Mouse (Mus musculus) MEL (cell line): Measurements from ENCODE around the gene Aarsd1. TPM values are rescaled to one million over a fixed set of nuclear protein-coding genes. Genes with fewer than 3 reads are reported as not detected.
A peak's percentile ranks its signal among the peaks of the same experiment; 100 is the strongest.

Experiments used
- DNase-seq: peaks from one replicate; pipeline ENCODE4 v3.0.0; 2011; ENCODE audit warnings: low read depth, low spot score
- H3K27ac ChIP-seq: 2 replicates; pipeline ENCODE4 v1.5.1; 2012; ENCODE audit warnings: low read depth, mild to moderate bottlenecking, control low read depth, low read length, moderate library complexity; ENCODE audit not compliant: control insufficient read depth
- H3K27me3 ChIP-seq, 2 experiments: fragments of 150-350 bp in 1 of 2; sonication (generic) in 1 of 2; 2 replicates each; pipeline ENCODE4 v1.6.1; 2012; ENCODE audit warnings: low read length in 2 of 2, mild to moderate bottlenecking in 2 of 2, improper control_type of control experiment in 1 of 2, moderate library complexity in 1 of 2; ENCODE audit not compliant: insufficient read depth in 2 of 2, control insufficient read depth in 1 of 2
- H3K36me3 ChIP-seq, 2 experiments: 2 replicates each; pipeline ENCODE4 v1.6.1; 2012 to 2014; ENCODE audit warnings: low read length in 2 of 2, improper control_type of control experiment in 1 of 2, inconsistent platforms in 1 of 2, mild to moderate bottlenecking in 1 of 2; ENCODE audit not compliant: insufficient read depth in 2 of 2, control insufficient read depth in 1 of 2
- H3K4me1 ChIP-seq, 2 experiments: fragments of 150-350 bp in 1 of 2; sonication (generic) in 1 of 2; 2 replicates each; pipeline ENCODE4 v1.6.1; 2012; ENCODE audit warnings: low read length in 2 of 2, improper control_type of control experiment in 1 of 2, mild to moderate bottlenecking in 1 of 2; ENCODE audit not compliant: insufficient read depth in 2 of 2, control insufficient read depth in 1 of 2
- H3K4me3 ChIP-seq, 2 experiments: fragments of 150-350 bp in 1 of 2; sonication (generic) in 1 of 2; 2 replicates each; pipeline ENCODE4 v1.5.1; 2012; ENCODE audit warnings: low read depth in 2 of 2, low read length in 2 of 2, mild to moderate bottlenecking in 2 of 2, moderate library complexity in 2 of 2, control low read depth in 1 of 2, improper control_type of control experiment in 1 of 2; ENCODE audit not compliant: control insufficient read depth in 1 of 2, insufficient read depth in 1 of 2
- H3K79me2 ChIP-seq: 2 replicates; pipeline ENCODE4 v1.6.1; 2012; ENCODE audit warnings: mild to moderate bottlenecking, low read length, moderate library complexity; ENCODE audit not compliant: control insufficient read depth, poor library complexity, insufficient read depth
- H3K9ac ChIP-seq: 2 replicates; pipeline ENCODE4 v1.6.1; 2012; ENCODE audit warnings: low read depth, mild to moderate bottlenecking, control low read depth, low read length, moderate library complexity; ENCODE audit not compliant: control insufficient read depth, poor library complexity, severe bottlenecking
- H3K9me3 ChIP-seq: fragments of 150-350 bp; sonication (generic); replicated peaks from 2 replicates; pipeline ENCODE4 v1.6.1; 2012; ENCODE audit warnings: mild to moderate bottlenecking, low read length, improper control_type of control experiment, moderate library complexity; ENCODE audit not compliant: insufficient read depth
- CHD1 ChIP-seq: IDR thresholded peaks from 2 replicates; pipeline ENCODE4 v1.6.1; 2012; ENCODE audit warnings: low read depth, mild to moderate bottlenecking, inconsistent platforms, low read length, improper control_type of control experiment
- CTCF ChIP-seq, 3 experiments: IDR thresholded peaks in 2 of 3; conservative IDR thresholded peaks in 1 of 3; 2 replicates each; pipeline ENCODE4 v1.5.1; 2011 to 2012; ENCODE audit warnings: low read length in 3 of 3, low read depth in 2 of 3, mild to moderate bottlenecking in 2 of 3, improper control_type of control experiment in 1 of 3, inconsistent platforms in 1 of 3, mixed read lengths in 1 of 3, moderate library complexity in 1 of 3; ENCODE audit not compliant: control insufficient read depth in 1 of 3, insufficient read depth in 1 of 3, poor library complexity in 1 of 3, severe bottlenecking in 1 of 3
- E2F4 ChIP-seq: IDR thresholded peaks from 2 replicates; pipeline ENCODE4 v1.6.1; 2011; ENCODE audit warnings: low read depth, low read length, improper control_type of control experiment, borderline replicate concordance
- ELF1 ChIP-seq: IDR thresholded peaks from 2 replicates; pipeline ENCODE4 v1.6.1; 2014; ENCODE audit warnings: low read depth, mild to moderate bottlenecking, inconsistent platforms, low read length, improper control_type of control experiment, moderate library complexity
- GATA1 ChIP-seq: IDR thresholded peaks from 2 replicates; pipeline ENCODE4 v1.6.1; 2011; ENCODE audit warnings: low read depth, low read length, improper control_type of control experiment
- MAFK ChIP-seq: IDR thresholded peaks from 2 replicates; pipeline ENCODE4 v1.6.1; 2011; ENCODE audit warnings: low read depth, mild to moderate bottlenecking, low read length, improper control_type of control experiment, borderline replicate concordance
- MAX ChIP-seq: IDR thresholded peaks from 2 replicates; pipeline ENCODE4 v1.6.1; 2011; ENCODE audit warnings: low read length, improper control_type of control experiment
- MEF2A ChIP-seq: IDR thresholded peaks from 2 replicates; pipeline ENCODE4 v1.6.1; 2014; ENCODE audit warnings: low read depth, mild to moderate bottlenecking, inconsistent platforms, low read length, improper control_type of control experiment; ENCODE audit not compliant: poor library complexity, insufficient replicate concordance, severe bottlenecking; ENCODE audit errors: extremely low read depth
- MXI1 ChIP-seq: IDR thresholded peaks from 2 replicates; pipeline ENCODE4 v1.6.1; 2011; ENCODE audit warnings: mild to moderate bottlenecking, low read depth, low read length, improper control_type of control experiment
- NRF1 ChIP-seq: IDR thresholded peaks from 2 replicates; pipeline ENCODE4 v1.6.1; 2014; ENCODE audit warnings: low read depth, mild to moderate bottlenecking, inconsistent platforms, low read length, improper control_type of control experiment, moderate library complexity; ENCODE audit not compliant: poor library complexity, insufficient read depth, severe bottlenecking
- POLR2AphosphoS2 ChIP-seq: IDR thresholded peaks from 2 replicates; pipeline ENCODE4 v1.6.1; 2011; ENCODE audit warnings: low read length, improper control_type of control experiment
- RAD21 ChIP-seq: IDR thresholded peaks from 2 replicates; pipeline ENCODE4 v1.6.1; 2011; ENCODE audit warnings: mild to moderate bottlenecking, low read depth, low read length, improper control_type of control experiment
- TAL1 ChIP-seq: IDR thresholded peaks from 2 replicates; pipeline ENCODE4 v1.6.1; 2012; ENCODE audit warnings: mild to moderate bottlenecking, inconsistent platforms, low read length, moderate library complexity, mixed read lengths
- TBP ChIP-seq: IDR thresholded peaks from 2 replicates; pipeline ENCODE4 v1.8.0; 2011; ENCODE audit warnings: low read depth, low read length, improper control_type of control experiment
- UBTF ChIP-seq: IDR thresholded peaks from 2 replicates; pipeline ENCODE4 v1.6.1; 2012; ENCODE audit warnings: low read depth, mild to moderate bottlenecking, inconsistent platforms, low read length, improper control_type of control experiment, moderate library complexity, borderline replicate concordance; ENCODE audit not compliant: insufficient read depth
- ZKSCAN1 ChIP-seq: IDR thresholded peaks from 2 replicates; pipeline ENCODE4 v1.6.1; 2012; ENCODE audit warnings: low read depth, mild to moderate bottlenecking, inconsistent platforms, low read length, improper control_type of control experiment, moderate library complexity
- ZMIZ1 ChIP-seq: IDR thresholded peaks from 2 replicates; pipeline ENCODE4 v1.6.1; 2012; ENCODE audit warnings: low read depth, mild to moderate bottlenecking, inconsistent platforms, low read length, improper control_type of control experiment, moderate library complexity
- polyA plus RNA-seq, 2 experiments: library from polyadenylated mRNA; stranded (reverse) in 1 of 2; unstranded in 1 of 2; fragments of >175 nt in 1 of 2; fragments of >200 nt in 1 of 2; gene quantifications; 2 replicates each; pipeline versions ENCODE4 v1.2.1 to v1.2.4; 2012; ENCODE audit warnings: low replicate concordance in 2 of 2, low read depth in 1 of 2; ENCODE audit not compliant: insufficient read length in 2 of 2, insufficient read depth in 1 of 2, missing spikeins in 1 of 2
- total RNA-seq: library from RNA; depleted of rRNA; stranded (reverse); fragments of 300-350 nt; gene quantifications from 2 replicates; pipeline ENCODE4 v1.2.3, GENCODE M21; 2012

Gene Aarsd1
- total and polyA plus RNA-seq, 3 experiments: 80.5 to 371 (median 133) TPM

GRCm38 (mm10) chr11:101458217-101458616 lies 40.8 kb upstream of the Aarsd1 start:
- Histone ChIP-seq H3K9ac (no peak overlapping the region), H3K27ac (no peak overlapping the region), H3K27me3 (no peaks in the 10 kb centered on the region), H3K4me3 (no peak overlapping the region), H3K9me3 (no peaks in the 10 kb centered on the region), H3K4me1 (peaks cover 6 to 8% of the 10 kb centered on the region in 2 experiments; a peak in 3 of 4 replicates), H3K79me2 (no peaks in the 10 kb centered on the region), H3K36me3 (peaks cover 2 to 8% of the 10 kb centered on the region in 2 experiments)
- TF ChIP-seq ZMIZ1 (0 out of 2 replicates have a peak, but pooled peaks have one; percentile 4), GATA1 (no peak), POLR2AphosphoS2 (peak; percentile 58; the same call in 1 of the 2 replicates)
- no peak for DNase-seq

- Histone ChIP-seq H3K27me3 (no peaks in the 10 kb centered on the region), H3K9ac (no peak overlapping the region), H3K4me1 (peaks cover 3 to 8% of the 10 kb centered on the region in 2 experiments; a peak in 3 of 4 replicates), H3K79me2 (no peaks in the 10 kb centered on the region), H3K4me3 (no peak overlapping the region), H3K36me3 (peaks cover 2 to 7% of the 10 kb centered on the region in 2 experiments), H3K27ac (no peak overlapping the region), H3K9me3 (no peaks in the 10 kb centered on the region)
- no peak for TF ChIP-seq RAD21
- no peak for TF ChIP-seq NRF1
- no peak for TF ChIP-seq CTCF (IDR thresholded peaks at IDR 0.05 in 2 of 3, conservative IDR thresholded peaks at IDR 0.05 in 1 of 3; ENCODE audit: control insufficient read depth in 1 of 3, insufficient read depth in 1 of 3, low read depth in 2 of 3, low read length in 3 of 3, poor library complexity in 1 of 3, severe bottlenecking in 1 of 3)
- TF ChIP-seq CHD1: no peak
- no peak for TF ChIP-seq GATA1
- TF ChIP-seq MAFK: no peak
- no peak for TF ChIP-seq MXI1
- TF ChIP-seq TAL1: no peak; the same call in 1 of the 2 replicates
- no peak for TF ChIP-seq TBP
- TF ChIP-seq ELF1: no peak
- no peak for TF ChIP-seq E2F4
- no peak for TF ChIP-seq MAX
- no peak for DNase-seq
Measured at GRCm38 (mm10) chr11:101457631-101458030, 40.2 kb upstream of the Aarsd1 start.

GRCm38 (mm10) chr11:101455627-101456026 lies 38.2 kb upstream of the Aarsd1 start:
- no peak for DNase-seq
- Histone ChIP-seq H3K27me3 (no peaks in the 10 kb centered on the region), H3K4me3 (no peak overlapping the region), H3K9ac (no peak overlapping the region), H3K9me3 (no peaks in the 10 kb centered on the region), H3K4me1 (peaks cover 12 to 20% of the 10 kb centered on the region in 2 experiments), H3K36me3 (peaks cover 2 to 20% of the 10 kb centered on the region in 2 experiments; a peak in 3 of 4 replicates), H3K27ac (no peak overlapping the region), H3K79me2 (no peaks in the 10 kb centered on the region)
- no peak for TF ChIP-seq ZKSCAN1
- no peak for TF ChIP-seq UBTF
- no peak for TF ChIP-seq POLR2AphosphoS2
- no peak for TF ChIP-seq ZMIZ1
- TF ChIP-seq MEF2A: no peak
- no peak for TF ChIP-seq ELF1
